21 mouse cellular contexts compared by ENCODE assay signal in genomic region chr7:75460290-75460689, GRCm38 (mm10). TPM values are rescaled to one million over a fixed set of nuclear protein-coding genes. Genes with fewer than 3 reads are reported as not detected.
A peak's percentile ranks its signal among the peaks of the same experiment; 100 is the strongest.
DNase-seq lines count a peak whose midpoint lies in the region; ATAC-seq and TF ChIP-seq lines count a peak whose summit lies in the region.
"Had no signal": no experiment of that assay in that cellular context is flagged by ENCODE, and none has a peak within 500 bp of the region (broad histone marks: within the 10 kb centered on the region; RNA-seq: fewer than 3 reads in every experiment).

No protein-coding gene starts in this region.

- H3ac ChIP-seq in myocyte (ENCODE audit: control insufficient read depth, insufficient read length): no peak overlapping the region

- no peaks in the 10 kb centered on the region for H3K27me3 ChIP-seq in heart, embryonic 13.5 days (replicated peaks)
- H3K27me3 ChIP-seq in liver, adult 2 months (ENCODE audit: control insufficient read depth, insufficient read depth, low read length): no peaks in the 10 kb centered on the region
- H3K27me3 ChIP-seq in liver, embryonic 11.5 days (replicated peaks; ENCODE audit: control insufficient read depth, insufficient read depth, low read length): no peaks in the 10 kb centered on the region
- no peaks in the 10 kb centered on the region for H3K27me3 ChIP-seq in myocyte (ENCODE audit: control insufficient read depth, insufficient read depth, insufficient read length)
- H3K27me3 ChIP-seq in lung, postnatal 0 days (replicated peaks; ENCODE audit: insufficient read depth, low read length): no peaks in the 10 kb centered on the region
- H3K27me3 ChIP-seq: embryonic facial prominence, embryonic 12.5 days; forebrain, embryonic 13.5 days; forebrain, embryonic 15.5 days; Patski had no signal

- H3K4me2 ChIP-seq in heart, embryonic 13.5 days: peak overlapping the region; percentile 19; the same call in 1 of the 2 replicates
- H3K4me2 ChIP-seq in liver, embryonic 11.5 days: no peak overlapping the region
- peak overlapping the region; percentile 89 for H3K4me2 ChIP-seq in myocyte (ENCODE audit: low read depth)
- no peak overlapping the region for H3K4me2 ChIP-seq in lung, postnatal 0 days (replicated peaks; ENCODE audit: low read depth, low read length)
- H3K4me2 ChIP-seq: embryonic facial prominence, embryonic 12.5 days; forebrain, embryonic 13.5 days; forebrain, embryonic 15.5 days had no signal

- DNase-seq in heart, postnatal 4 days: no peak
- DNase-seq in liver, adult 2 months (ENCODE audit: extremely low read depth, low read depth, low spot score): peak; percentile 84
- DNase-seq in liver, embryonic 11.5 days (ENCODE audit: low spot score): no peak
- no peak for DNase-seq in lung, postnatal 0 days (ENCODE audit: low spot score)
- DNase-seq: adrenal gland, adult 8-10 months; adrenal gland, postnatal 14 days; adrenal gland, postnatal 36 days; cerebellum, adult 11-12 months; cerebellum, adult 2 months; cerebellum, adult 9-10 months; cerebellum, postnatal 10 days; cerebellum, postnatal 25 days had no signal

- no peak for ATAC-seq in heart, embryonic 13.5 days (ENCODE audit: extremely low read depth, insufficient number of reproducible peaks, low FRiP score, low TSS enrichment)
- ATAC-seq in liver, embryonic 11.5 days (replicated peaks; ENCODE audit: low FRiP score): no peak
- no peak for ATAC-seq in lung, postnatal 0 days
- ATAC-seq: activated CD4-positive, CD25-positive, alpha-beta regulatory T cell, adult 4 months; forebrain, embryonic 13.5 days; forebrain, embryonic 15.5 days; Patski had no signal

- no peak overlapping the region for H3K27ac ChIP-seq in heart, embryonic 13.5 days (replicated peaks)
- no peak overlapping the region for H3K27ac ChIP-seq in liver, adult 2 months (replicated peaks; ENCODE audit: insufficient read depth, low read depth, low read length)
- no peak overlapping the region for H3K27ac ChIP-seq in liver, embryonic 11.5 days (ENCODE audit: low read depth, low read length)
- H3K27ac ChIP-seq in lung, postnatal 0 days (ENCODE audit: low read length): no peak overlapping the region
- H3K27ac ChIP-seq: embryonic facial prominence, embryonic 10.5 days; embryonic facial prominence, embryonic 12.5 days; forebrain, embryonic 13.5 days; forebrain, embryonic 15.5 days had no signal

- H3K4me1 ChIP-seq in heart, embryonic 13.5 days: peaks cover 77% of the 10 kb centered on the region
- peaks cover 31% of the 10 kb centered on the region for H3K4me1 ChIP-seq in liver, adult 2 months (ENCODE audit: control insufficient read depth, insufficient read depth, low read length)
- H3K4me1 ChIP-seq in liver, embryonic 11.5 days (replicated peaks; ENCODE audit: control insufficient read depth, insufficient read depth, low read length): peaks cover 3% of the 10 kb centered on the region
- H3K4me1 ChIP-seq in lung, postnatal 0 days (ENCODE audit: insufficient read depth, low read depth, low read length): peaks cover 4% of the 10 kb centered on the region; the same call in 1 of the 2 replicates

- no peaks in the 10 kb centered on the region for H3K9me3 ChIP-seq in heart, embryonic 13.5 days
- no peaks in the 10 kb centered on the region for H3K9me3 ChIP-seq in liver, embryonic 11.5 days (ENCODE audit: control insufficient read depth, low read length)
- H3K9me3 ChIP-seq in lung, postnatal 0 days (ENCODE audit: low read length): no peaks in the 10 kb centered on the region
- H3K9me3 ChIP-seq: embryonic facial prominence, embryonic 10.5 days; embryonic facial prominence, embryonic 12.5 days; forebrain, embryonic 13.5 days; forebrain, embryonic 15.5 days had no signal

- no peak overlapping the region for H3K4me3 ChIP-seq in heart, embryonic 13.5 days
- no peak overlapping the region for H3K4me3 ChIP-seq in liver, adult 2 months (ENCODE audit: insufficient read depth, low read depth, low read length)
- no peak overlapping the region for H3K4me3 ChIP-seq in liver, embryonic 11.5 days (ENCODE audit: low read depth, low read length)
- no peak overlapping the region for H3K4me3 ChIP-seq in myocyte
- no peak overlapping the region for H3K4me3 ChIP-seq in lung, postnatal 0 days (ENCODE audit: low read depth, low read length)
- H3K4me3 ChIP-seq: embryonic facial prominence, embryonic 10.5 days; embryonic facial prominence, embryonic 12.5 days; forebrain, embryonic 13.5 days; forebrain, embryonic 15.5 days had no signal

- no peak for TF ChIP-seq CTCF in liver, adult 2 months (IDR thresholded peaks at IDR 0.05; ENCODE audit: low read depth, low read length)
- TF ChIP-seq CTCF in lung, postnatal 0 days (IDR thresholded peaks at IDR 0.05): no peak

- H3K79me2 ChIP-seq in liver, adult 2 months (ENCODE audit: control insufficient read depth, insufficient read depth, low read length): peaks cover 36% of the 10 kb centered on the region; the same call in 1 of the 2 replicates
- peaks cover 94% of the 10 kb centered on the region for H3K79me2 ChIP-seq in myocyte (ENCODE audit: control insufficient read depth, insufficient read depth)

- 66% methylated on average over 1 of the region's 1 CpGs for WGBS in heart, embryonic 13.5 days
- WGBS in liver, adult 2 months: 24% methylated on average over 1 of the region's 1 CpGs
- WGBS in liver, embryonic 11.5 days: 69% methylated on average over 1 of the region's 1 CpGs
- WGBS in lung, postnatal 0 days: 30% methylated on average over 1 of the region's 1 CpGs

- TF ChIP-seq EP300 in lung, postnatal 0 days (IDR thresholded peaks at IDR 0.05): no peak

- TF ChIP-seq POLR2A in liver, adult 2 months (IDR thresholded peaks at IDR 0.05; ENCODE audit: extremely low read depth, insufficient read depth, low read length): no peak
- TF ChIP-seq POLR2A in myocyte (IDR thresholded peaks at IDR 0.05; ENCODE audit: insufficient read length, low read depth): no peak

- H3K9ac ChIP-seq in heart, embryonic 13.5 days: peak overlapping the region; percentile 50
- H3K9ac ChIP-seq in liver, adult 2 months (ENCODE audit: low read depth, low read length): no peak overlapping the region
- no peak overlapping the region for H3K9ac ChIP-seq in liver, embryonic 11.5 days (ENCODE audit: low read depth, low read length)
- no peak overlapping the region for H3K9ac ChIP-seq in lung, postnatal 0 days (replicated peaks; ENCODE audit: low read depth)
- H3K9ac ChIP-seq: embryonic facial prominence, embryonic 12.5 days; forebrain, embryonic 13.5 days; forebrain, embryonic 15.5 days had no signal

- no peaks in the 10 kb centered on the region for H3K36me3 ChIP-seq in heart, embryonic 13.5 days
- no peaks in the 10 kb centered on the region for H3K36me3 ChIP-seq in liver, adult 2 months (ENCODE audit: control insufficient read depth, insufficient read depth, low read length)
- H3K36me3 ChIP-seq in liver, embryonic 11.5 days (ENCODE audit: control insufficient read depth, insufficient read depth, low read length): no peaks in the 10 kb centered on the region
- no peaks in the 10 kb centered on the region for H3K36me3 ChIP-seq in myocyte (ENCODE audit: control insufficient read depth, insufficient read depth)
- H3K36me3 ChIP-seq in lung, postnatal 0 days (ENCODE audit: insufficient read depth, low read length): no peaks in the 10 kb centered on the region
- H3K36me3 ChIP-seq: embryonic facial prominence, embryonic 10.5 days; embryonic facial prominence, embryonic 12.5 days; forebrain, embryonic 15.5 days; G1E had no signal

TF ChIP-seq in myocyte, 11 proteins besides CTCF, POLR2A, EP300 and RAD21:
- TF ChIP-seq POLR2AphosphoS2 (IDR thresholded peaks at IDR 0.05; ENCODE audit: insufficient read length, low read depth): no peak
- TF ChIP-seq USF1 (IDR thresholded peaks at IDR 0.05; ENCODE audit: low read depth): no peak
- TF ChIP-seq TCF12 (IDR thresholded peaks at IDR 0.05; ENCODE audit: insufficient read depth, poor library complexity, severe bottlenecking): no peak
- no peak for TF ChIP-seq CEBPB (IDR thresholded peaks at IDR 0.05; ENCODE audit: insufficient read depth, poor library complexity, severe bottlenecking)
- no peak for TF ChIP-seq TCF3 (IDR thresholded peaks at IDR 0.05; ENCODE audit: insufficient read length, low read depth)
- TF ChIP-seq REST (IDR thresholded peaks at IDR 0.05; ENCODE audit: insufficient read depth, insufficient read length): no peak
- TF ChIP-seq MAX (IDR thresholded peaks at IDR 0.05; ENCODE audit: low read depth): no peak
- no peak for TF ChIP-seq MYOG (IDR thresholded peaks at IDR 0.05; ENCODE audit: control insufficient read depth in 1 of 3, insufficient read depth in 1 of 3, insufficient read length in 2 of 3, low read depth in 2 of 3)

RNA-seq across cellular contexts. Expression of gene Akap13, which starts 5.0 kb away (rescaled TPM):
- 41.8 and 45.2 TPM in 2 replicates for polyA plus RNA-seq in heart, embryonic 13.5 days (2015; fragmentation: Nextera tagmentation; extraction: Ambion mirVana)
- 100 to 1,000 TPM; 110 to 113 TPM for total RNA-seq in heart, postnatal 4 days (2021)
- total RNA-seq in liver, adult 2 months (2014; rRNA removed): 76.2 and 92.1 TPM in 2 replicates
- polyA plus RNA-seq in liver, adult 2 months (2012; rRNA removed): 7.4 and 8.5 TPM in 2 replicates
- polyA plus RNA-seq in liver, embryonic 11.5 days (2014; fragmentation: Nextera tagmentation; extraction: Ambion mirVana): 27.2 and 30.7 TPM in 2 replicates
- 13.9 TPM for polyA plus RNA-seq in myocyte (2012; fragmentation: generic; extraction: Trizol)
- 52.9 and 58.5 TPM in 2 replicates for polyA plus RNA-seq in lung, postnatal 0 days (2015; fragmentation: Nextera tagmentation; extraction: Ambion mirVana)

Comparison
In these comparisons a context has a peak if more than half of its experiments do, and no peak if none do; other contexts are left out.
1. H3K4me2 ChIP-seq: peak in heart, embryonic 13.5 days (single experiment) and myocyte (single experiment); none in liver, embryonic 11.5 days (single experiment) and lung, postnatal 0 days (single experiment).